Mouse (Mus musculus): ENCODE measurements around the gene Sar1b.
A peak's percentile ranks its signal among the peaks of the same experiment; 100 is the strongest.
"Not testable (repeated sequence)": the region's sequence is repeated elsewhere in the genome, so short reads cannot be mapped to it uniquely, and the experiment has no call there.

Gene Sar1b

GRCm38 (mm10) chr11:51763213-51763907 is at the start of gene Sar1b, which contains the start of gene Sec24a:
Sar1b (plus strand) TSS chr11:51763687.
Sec24a (minus strand) TSS chr11:51763634.
- peak; percentile 45 to 73 for DNase-seq (ENCODE audit: low read depth in 1 of 2, low spot score in 2 of 2)

DNA sequence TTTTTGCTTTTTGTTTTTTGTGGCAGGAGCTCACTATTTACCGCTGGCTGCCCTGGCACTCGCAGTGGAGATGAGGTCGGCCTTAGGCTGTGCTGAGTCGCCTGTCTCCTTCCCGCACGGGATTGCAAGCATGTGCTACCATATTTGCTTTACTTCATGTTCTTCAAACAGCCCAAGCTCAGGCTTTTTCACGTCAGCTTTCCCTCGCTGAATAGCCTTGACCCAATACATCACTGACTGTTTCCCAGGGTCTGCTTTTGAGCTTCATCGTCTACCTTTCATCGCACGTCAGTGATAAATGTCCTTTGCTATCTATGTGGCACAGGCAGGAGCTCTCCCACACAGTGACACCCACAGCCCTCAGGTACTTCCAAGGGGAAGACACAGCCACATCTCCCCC is 42.4 kb upstream of the Sar1b start:
- no peak for DNase-seq (ENCODE audit: low read depth in 1 of 2, low spot score in 2 of 2)

- no peak for DNase-seq (ENCODE audit: low read depth in 1 of 2, low spot score in 2 of 2)
Observed at GRCm38 (mm10) chr11:51732883-51733282, 30.6 kb upstream of the Sar1b start.

DNA sequence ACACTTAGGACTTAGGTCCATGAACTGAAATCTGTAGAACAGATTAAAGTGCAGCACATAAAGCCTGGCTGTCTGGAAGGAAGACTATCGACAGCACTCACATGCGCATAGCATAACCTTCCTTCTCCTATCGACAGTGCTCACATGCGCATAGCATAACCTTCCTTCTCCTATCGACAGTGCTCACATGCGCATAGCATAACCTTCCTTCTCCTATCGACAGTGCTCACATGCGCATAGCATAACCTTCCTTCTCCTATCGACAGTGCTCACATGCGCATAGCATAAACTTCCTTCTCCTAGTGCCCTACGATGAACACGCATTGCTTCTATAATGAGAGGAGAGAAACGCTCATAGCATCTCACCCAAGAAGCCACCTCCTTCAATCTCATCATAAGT is 29.3 kb upstream of the Sar1b start:
- DNase-seq (ENCODE audit: low read depth in 1 of 2, low spot score in 2 of 2): not testable (repeated sequence)

DNA sequence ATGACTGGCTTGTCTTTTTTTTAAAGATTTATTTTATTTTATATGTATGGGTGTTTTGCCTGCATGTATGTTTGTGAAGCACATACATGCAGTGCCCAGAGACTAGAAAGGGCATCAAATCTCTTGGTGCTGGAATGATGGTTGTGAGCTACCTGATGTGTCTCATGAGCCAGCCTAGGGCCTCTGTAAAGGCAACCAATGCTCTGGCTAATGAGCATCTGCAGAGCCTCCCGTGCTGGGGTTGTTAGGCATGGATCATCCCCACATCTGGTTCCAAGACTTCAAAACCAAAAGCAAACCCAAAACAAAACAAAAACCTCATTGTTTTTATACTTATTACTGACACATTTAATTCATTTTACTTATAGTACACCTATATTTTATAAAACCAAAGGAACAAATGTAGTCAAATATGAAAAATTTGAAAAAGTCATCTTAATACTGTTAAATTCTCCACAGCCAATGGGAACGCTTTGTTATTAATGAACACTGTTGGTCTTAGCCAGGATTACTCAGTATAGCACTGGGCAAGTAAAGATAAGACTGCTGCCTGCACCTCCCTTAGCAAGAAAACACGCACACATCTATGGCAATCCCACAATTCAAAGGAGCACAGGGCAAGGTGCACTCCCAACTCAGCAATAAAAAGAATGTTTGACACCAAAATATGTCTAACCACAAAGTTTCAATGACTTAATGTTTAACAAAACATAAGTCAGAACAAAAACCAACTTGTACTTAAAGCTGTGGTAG is 24.7 kb upstream of the Sar1b start:
- no peak for DNase-seq (ENCODE audit: low read depth in 1 of 2, low spot score in 2 of 2)

DNA sequence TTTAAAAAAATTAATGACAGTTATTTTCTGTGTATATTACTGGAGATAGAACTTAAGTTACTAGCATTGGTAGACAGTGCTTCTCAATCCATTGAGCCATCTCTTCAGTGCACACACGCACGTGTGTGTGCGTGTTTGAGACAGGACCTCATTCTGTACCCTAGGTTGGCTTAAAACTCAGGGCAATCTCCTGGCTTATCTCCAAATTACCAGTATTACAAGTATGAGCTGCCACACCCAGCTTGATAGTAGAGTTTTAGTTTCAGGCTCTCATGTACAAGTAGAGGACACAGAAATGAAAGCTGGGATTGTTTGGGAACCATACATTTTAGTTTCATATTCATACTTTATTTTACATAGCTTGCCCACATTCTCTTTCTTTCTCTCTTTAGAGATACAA is 22.8 kb upstream of the Sar1b start:
- no peak for DNase-seq (ENCODE audit: low read depth in 1 of 2, low spot score in 2 of 2)

DNA sequence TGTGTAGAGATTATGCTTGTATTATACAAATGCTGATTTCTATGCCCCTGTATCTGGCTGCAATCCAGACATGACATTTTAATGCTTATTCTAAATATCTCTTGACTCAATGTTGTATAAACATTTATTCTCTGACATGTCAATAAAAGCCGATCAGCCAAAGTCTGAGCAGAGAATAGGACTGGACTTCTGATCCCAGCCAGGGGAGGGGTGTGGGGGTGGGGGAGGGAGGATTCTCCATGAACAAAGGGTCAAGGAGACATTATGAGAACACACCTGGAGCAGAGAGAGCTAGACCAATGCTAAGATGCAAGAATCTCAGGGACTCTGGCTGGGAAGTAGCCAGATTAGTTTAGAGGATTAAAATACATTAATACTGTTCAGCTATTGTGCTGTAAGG is 17.4 kb upstream of the Sar1b start:
- no peak for DNase-seq (ENCODE audit: low read depth in 1 of 2, low spot score in 2 of 2)

- not testable (repeated sequence) for DNase-seq (ENCODE audit: low read depth in 1 of 2, low spot score in 2 of 2)
Observed at GRCm38 (mm10) chr11:51751623-51752225, 11.8 kb upstream of the Sar1b start.

GRCm38 (mm10) chr11:51755621-51756311 is 7.7 kb upstream of the Sar1b start:
- peak in 1 of 2 experiments; percentile 8 for DNase-seq (ENCODE audit: low read depth in 1 of 2, low spot score in 2 of 2)

DNA sequence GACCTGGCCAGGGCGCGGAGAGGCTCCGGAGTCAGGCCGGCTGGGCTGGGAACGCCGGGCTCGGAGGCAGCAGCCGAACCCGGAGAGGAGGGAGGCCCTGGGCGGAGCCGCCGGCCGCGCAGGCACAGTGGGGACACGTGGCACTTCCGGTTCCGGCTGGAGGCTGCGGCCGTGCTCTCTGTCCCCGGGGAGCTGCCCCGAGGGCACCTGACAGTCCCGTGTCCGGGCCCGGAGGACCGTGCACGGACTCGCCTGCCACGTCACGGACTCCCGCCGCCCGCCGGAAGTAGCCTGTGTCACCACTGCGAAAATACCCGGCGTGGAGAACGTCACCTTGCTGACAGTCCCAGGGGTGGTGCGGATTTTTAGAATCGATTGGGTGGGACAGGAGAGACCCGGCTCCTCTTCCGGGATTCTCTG is 7.1 kb upstream of the Sar1b start:
- peak; percentile 91 to 94 for DNase-seq (ENCODE audit: low read depth in 1 of 2, low spot score in 2 of 2)

- DNase-seq (ENCODE audit: low read depth in 1 of 2, low spot score in 2 of 2): no peak
Observed at GRCm38 (mm10) chr11:51757023-51757422, 6.5 kb upstream of the Sar1b start.

DNA sequence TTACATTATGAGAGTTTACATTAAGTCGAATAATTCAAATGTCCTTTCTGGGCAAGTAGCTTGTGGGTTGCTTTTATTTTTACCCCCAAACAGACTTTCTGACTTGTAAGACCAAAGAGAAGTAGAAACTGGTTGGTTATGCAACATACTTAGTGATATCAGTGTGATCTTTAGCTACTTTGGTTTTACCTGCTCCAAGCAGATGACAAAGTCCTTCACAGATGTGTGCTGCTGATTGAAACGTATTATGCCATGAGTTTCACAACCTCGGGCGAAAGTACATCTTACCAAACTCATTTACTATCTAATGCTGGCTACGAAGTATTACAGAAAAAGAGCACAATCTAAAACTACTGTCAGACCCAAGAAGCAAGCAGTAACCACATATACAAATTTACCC is 5.9 kb upstream of the Sar1b start:
- no peak for DNase-seq (ENCODE audit: low read depth in 1 of 2, low spot score in 2 of 2)

- not testable (repeated sequence) for DNase-seq (ENCODE audit: low read depth in 1 of 2, low spot score in 2 of 2)
Observed at GRCm38 (mm10) chr11:51758207-51758606, 5.3 kb upstream of the Sar1b start.

DNA sequence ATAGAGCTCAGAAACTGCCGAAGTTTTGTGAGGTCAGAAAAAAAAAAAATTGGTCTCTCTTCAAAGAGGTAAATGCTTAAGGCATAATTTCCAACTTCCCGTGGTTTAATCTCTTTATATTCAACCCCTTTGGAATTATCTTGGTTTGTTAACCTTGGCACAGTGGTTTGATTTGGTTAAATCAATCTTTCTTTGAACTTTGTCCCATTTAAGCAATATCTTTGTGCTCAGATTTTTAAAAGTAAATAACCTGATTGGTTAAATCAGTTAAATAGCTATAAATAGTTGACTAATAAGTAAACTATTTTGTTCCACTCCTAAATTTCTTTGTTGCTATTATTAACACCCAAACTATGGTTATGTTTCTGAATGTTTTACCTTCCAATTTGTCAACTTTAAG is 4.2 kb upstream of the Sar1b start:
- DNase-seq (ENCODE audit: low read depth in 1 of 2, low spot score in 2 of 2): no peak

GRCm38 (mm10) chr11:51759941-51760657 is 3.4 kb upstream of the Sar1b start:
- DNase-seq (ENCODE audit: low read depth in 1 of 2, low spot score in 2 of 2): no peak

- DNase-seq (ENCODE audit: low read depth in 1 of 2, low spot score in 2 of 2): no peak
Observed at GRCm38 (mm10) chr11:51761241-51761640, 2.2 kb upstream of the Sar1b start.

DNA sequence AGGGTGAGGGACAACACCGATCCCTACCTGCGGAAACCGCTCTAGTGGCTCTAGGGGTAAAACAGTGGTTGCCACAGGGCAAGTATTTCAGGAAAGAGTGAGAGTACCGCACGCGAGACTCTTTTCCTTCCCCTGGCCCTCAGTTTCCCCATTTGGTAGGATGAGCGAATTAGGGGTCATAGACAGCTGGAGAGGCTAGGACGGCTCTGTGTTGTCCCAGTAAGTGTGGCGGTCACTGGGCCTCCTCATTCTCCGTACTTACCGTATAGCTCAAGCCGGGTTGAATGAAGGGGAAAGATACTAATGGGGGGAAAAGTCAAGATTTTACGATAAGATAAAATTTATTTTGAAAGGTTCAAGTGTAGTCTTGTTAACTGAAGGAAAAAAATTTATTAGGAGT is 468 bp downstream of the Sar1b start:
- DNase-seq (ENCODE audit: low read depth in 1 of 2, low spot score in 2 of 2): no peak

DNA sequence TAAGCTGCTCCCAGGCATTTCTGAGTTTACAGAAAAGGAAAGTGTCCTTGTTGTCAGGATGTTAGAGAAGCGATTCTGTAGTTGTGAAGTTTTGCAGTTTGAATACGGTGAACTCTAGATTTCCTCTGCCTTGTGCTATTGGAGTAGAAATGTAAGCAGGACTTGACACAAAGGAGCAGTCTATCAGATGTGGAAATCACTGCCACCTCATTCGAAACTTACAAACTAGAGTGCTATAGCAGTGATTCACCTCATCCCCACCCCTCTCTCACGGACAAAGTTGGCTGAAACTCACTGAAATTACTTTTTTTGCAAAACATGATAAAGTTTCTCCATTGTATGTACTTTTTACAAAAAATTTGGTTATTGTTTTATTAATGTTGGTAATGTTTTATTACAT is 1.3 kb downstream of the Sar1b start:
- DNase-seq (ENCODE audit: low read depth in 1 of 2, low spot score in 2 of 2): no peak

GRCm38 (mm10) chr11:51767579-51768220 is 4.2 kb downstream of the Sar1b start:
- DNase-seq (ENCODE audit: low read depth in 1 of 2, low spot score in 2 of 2): no peak

- DNase-seq (ENCODE audit: low read depth in 1 of 2, low spot score in 2 of 2): no peak
Observed at GRCm38 (mm10) chr11:51768296-51768695, 4.8 kb downstream of the Sar1b start.

Measured in monocyte, adult 2 months (primary cell).